Mouse (Mus musculus): Measurements from ENCODE around the gene Nms. TPM values are rescaled to one million over a fixed set of nuclear protein-coding genes. Genes with fewer than 3 reads are reported as not detected.

The Nms gene
- total RNA-seq, 2 experiments from 2014 or later, result not detected

- no peak for DNase-seq (ENCODE audit: low spot score in 2 of 2)
Observed at GRCm38 (mm10) chr1:38992365-38992764, 53.4 kb downstream of the Nms start.

Other genes starting within 250 kb of the Nms start
- gene Lonrf2, start 102.4 kb upstream of the Nms start, total RNA-seq (2021), result 10 to 100 TPM in 1 of 2 experiments, 1 to 10 TPM in 1; 8.7 to 10.6 TPM
- 1 to 10 TPM; 3.8 to 5.3 TPM for gene Chst10, start 41.0 kb upstream of the Nms start, total RNA-seq (2021)
- gene Pdcl3, start 46.5 kb downstream of the Nms start, total RNA-seq (2021), result 10 to 100 TPM; 73.4 to 79.3 TPM